Mouse (Mus musculus) midbrain, embryonic 15.5 days (tissue): ENCODE measurements around the gene Trim47. TPM values are rescaled to one million over a fixed set of nuclear protein-coding genes. Genes with fewer than 3 reads are reported as not detected.
A peak's percentile ranks its signal among the peaks of the same experiment; 100 is the strongest.
"Not testable (repeated sequence)": the region's sequence is repeated elsewhere in the genome, so short reads cannot be mapped to it uniquely, and the experiment has no call there.

Experiments used
- ATAC-seq: fragments of 200-750 bp; cut with Nextera tagmentation; replicated peaks from 2 replicates; pipeline ENCODE4 v1.8.0; 2017; ENCODE audit warnings: moderate TSS enrichment
- H3K27ac ChIP-seq: fragments of 300-500 bp; sonication (generic); 2 replicates; pipeline ENCODE4 v1.5.1; 2015; ENCODE audit warnings: mild to moderate bottlenecking, inconsistent platforms
- H3K27me3 ChIP-seq: fragments of 300-500 bp; sonication (generic); replicated peaks from 2 replicates; pipeline ENCODE4 v1.6.1; 2015; ENCODE audit warnings: inconsistent platforms
- H3K36me3 ChIP-seq: fragments of 300-500 bp; sonication (generic); replicated peaks from 2 replicates; pipeline ENCODE4 v1.6.1; 2015; ENCODE audit warnings: inconsistent platforms
- H3K4me1 ChIP-seq: fragments of 300-500 bp; sonication (generic); 2 replicates; pipeline ENCODE4 v1.6.1; 2015; ENCODE audit warnings: inconsistent platforms
- H3K4me2 ChIP-seq: fragments of 300-500 bp; sonication (generic); 2 replicates; pipeline ENCODE4 v1.6.1; 2015; ENCODE audit warnings: inconsistent platforms, mild to moderate bottlenecking, moderate library complexity
- H3K4me3 ChIP-seq: fragments of 300-500 bp; sonication (generic); 2 replicates; pipeline ENCODE4 v1.5.1; 2015; ENCODE audit warnings: mild to moderate bottlenecking, inconsistent platforms
- H3K9ac ChIP-seq: fragments of 300-500 bp; sonication (generic); 2 replicates; pipeline ENCODE4 v1.6.1; 2015; ENCODE audit warnings: mild to moderate bottlenecking, inconsistent platforms
- H3K9me3 ChIP-seq: fragments of 300-500 bp; sonication (generic); 2 replicates; pipeline ENCODE4 v1.6.1; 2016; ENCODE audit warnings: inconsistent platforms
- WGBS: fragments of 180-500 bp; shearing (Covaris S2); methylation state at CpG from one replicate; pipeline ENCODE4 v1.1.7; 2015; ENCODE audit warnings: mixed read lengths; 5-methylcytosine and 5-hydroxymethylcytosine counted together
- polyA plus RNA-seq: library from polyadenylated mRNA; unstranded; fragments of >200 nt; fragmentation: Nextera tagmentation; extraction: Ambion mirVana; gene quantifications from 2 replicates; pipeline ENCODE4 v1.2.1, GENCODE M21; 2015

Gene Trim47
- polyA plus RNA-seq, 1 experiment from 2014 or later = 10.5 TPM

DNA sequence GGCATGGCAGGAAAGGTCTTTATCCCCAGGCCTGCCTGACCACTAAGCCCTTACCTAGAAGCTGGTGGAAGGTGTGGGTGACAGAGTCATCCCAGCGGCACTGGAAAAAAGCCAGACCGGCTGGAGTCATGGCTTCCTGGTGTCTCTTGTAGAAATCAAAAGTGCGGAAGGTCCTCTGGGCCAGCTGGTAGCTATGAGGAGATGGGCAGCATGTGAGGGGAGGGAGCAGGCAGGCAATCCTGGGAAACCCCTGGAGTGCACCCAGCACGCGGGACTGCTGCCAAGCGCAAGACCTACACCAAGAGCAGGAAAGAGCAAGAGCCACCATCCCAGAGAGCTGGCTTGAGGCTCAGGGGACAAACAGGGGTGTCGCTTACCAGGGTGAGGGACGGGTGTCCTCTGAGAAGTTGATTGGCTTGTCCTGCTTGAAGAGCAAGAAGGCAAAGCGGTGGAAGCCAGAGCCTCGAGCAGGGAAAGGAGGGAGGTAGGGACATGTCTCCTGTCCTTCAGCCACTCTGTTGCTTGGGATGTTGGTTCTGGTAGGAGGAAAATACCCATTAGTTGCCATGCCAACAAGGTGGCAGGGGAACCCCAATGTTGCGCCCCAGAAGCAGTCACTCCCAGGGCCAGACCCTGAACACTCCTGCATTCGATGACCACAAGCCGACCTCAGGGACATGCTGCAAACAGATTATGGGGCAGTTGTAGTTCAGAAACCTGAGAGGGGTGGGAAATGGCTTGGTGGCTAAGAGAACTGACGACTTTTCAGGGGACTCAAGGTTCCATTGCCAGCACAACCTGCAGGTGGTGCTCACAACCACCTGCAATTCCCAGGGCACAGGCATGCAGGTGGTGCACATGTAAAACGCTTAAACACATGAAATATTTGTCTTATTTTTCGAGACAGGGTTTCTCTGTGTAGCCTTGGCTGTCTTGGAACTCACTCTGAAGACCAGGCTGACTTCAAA, 5.6 kb upstream of the Trim47 start:
- Histone ChIP-seq H3K4me2 (no peak overlapping the region), H3K4me1 (peaks cover 29% of the 10 kb centered on the region), H3K27me3 (no peaks in the 10 kb centered on the region), H3K27ac (no peak overlapping the region), H3K36me3 (peaks cover 5% of the 10 kb centered on the region; the same call in 1 of the 2 replicates), H3K4me3 (no peak overlapping the region), H3K9me3 (no peaks in the 10 kb centered on the region), H3K9ac (no peak overlapping the region)
- 87% methylated on average over 16 of the region's 16 CpGs for WGBS
- ATAC-seq = no peak

DNA sequence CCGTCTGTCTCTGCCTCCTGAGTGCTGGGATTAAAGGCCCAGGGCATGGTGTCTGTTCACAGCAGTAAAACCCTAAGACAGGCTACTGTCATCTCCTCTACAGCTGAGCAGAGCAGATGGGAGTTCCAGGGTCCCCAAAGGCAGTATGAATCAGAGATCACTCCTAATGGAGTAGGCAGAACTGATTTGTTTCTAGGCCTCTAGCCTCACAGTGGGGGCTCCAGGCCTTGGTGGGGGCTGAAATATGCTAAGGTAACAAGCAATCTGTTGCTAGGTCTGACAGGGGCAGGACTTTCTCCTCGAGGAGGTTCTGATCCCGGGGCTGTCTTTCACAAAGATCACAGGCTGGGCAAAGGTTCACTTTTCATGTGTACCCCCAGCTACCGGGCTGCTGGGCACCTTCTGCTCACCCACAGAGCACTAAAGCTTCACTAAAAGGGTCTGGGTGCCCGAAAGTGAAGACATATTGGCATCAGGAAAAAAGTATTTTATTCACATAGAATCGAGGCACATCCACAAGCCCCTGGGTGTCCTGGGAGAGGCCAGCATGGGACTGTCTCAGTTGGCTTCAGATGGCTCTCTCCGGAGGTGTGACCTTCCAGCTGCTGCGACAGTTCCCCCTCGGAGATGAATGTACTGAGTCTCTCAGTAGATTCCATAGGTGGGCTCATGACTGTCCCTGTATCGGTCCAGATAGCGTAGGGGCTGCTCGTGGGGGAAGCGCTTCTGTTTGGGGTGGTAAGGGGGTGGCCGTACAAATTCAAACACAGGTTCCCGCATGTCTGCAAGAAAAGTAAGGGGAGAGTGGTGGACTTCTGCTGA, 4.5 kb upstream of the Trim47 start:
- Histone ChIP-seq H3K27ac (peak overlapping the region; percentile 90), H3K9me3 (no peaks in the 10 kb centered on the region), H3K27me3 (no peaks in the 10 kb centered on the region), H3K9ac (peak overlapping the region; percentile 69), H3K4me2 (peak overlapping the region; percentile 62), H3K4me3 (peak overlapping the region; percentile 56), H3K4me1 (peaks cover 27% of the 10 kb centered on the region), H3K36me3 (peaks cover 5% of the 10 kb centered on the region; the same call in 1 of the 2 replicates)
- no peak for ATAC-seq
- 84% methylated on average over 15 of the region's 15 CpGs for WGBS

DNA sequence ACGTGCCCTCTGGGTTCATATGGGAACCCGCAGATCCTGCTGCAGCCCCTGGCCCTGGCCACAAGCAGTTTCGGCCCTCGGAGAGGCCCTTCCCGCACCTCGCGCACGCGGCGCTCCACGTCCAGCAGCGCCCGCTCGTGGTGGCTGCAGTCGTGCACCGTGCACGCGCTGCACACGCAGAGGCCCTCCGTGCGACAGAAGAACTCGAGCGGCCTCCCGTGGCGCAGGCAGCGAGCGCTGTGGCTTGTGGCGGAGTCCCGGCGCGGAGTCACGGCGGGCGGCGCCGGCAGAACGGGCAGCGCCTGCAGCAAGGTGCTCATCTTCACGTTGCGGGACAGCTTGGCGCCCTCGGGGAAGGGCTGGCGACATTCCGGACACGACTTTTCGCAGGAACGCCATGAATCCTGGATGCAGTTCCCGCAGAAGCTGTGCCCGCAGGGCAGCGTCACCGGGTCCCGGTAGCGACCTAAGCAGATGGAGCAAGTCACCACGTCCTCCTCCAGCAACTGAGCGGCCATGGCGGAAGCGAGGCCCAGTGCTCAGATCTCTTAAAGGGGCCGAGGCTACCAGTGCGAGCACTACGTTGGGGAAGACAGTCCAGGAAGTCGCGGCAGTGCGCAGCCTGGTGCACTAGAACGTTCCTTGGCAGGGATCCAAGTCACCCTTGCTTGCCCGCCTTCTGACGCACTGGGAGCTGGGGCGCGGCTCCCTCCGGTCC, 3.6 kb upstream of the Trim47 start, which contains the start of gene Trim65:
Trim65 (minus strand) TSS at position 641 of the 718 bp plus-strand sequence.
- peak; percentile 86 for ATAC-seq
- peak within 1 kb of the TSS; percentile 62 for H3K4me2 ChIP-seq
- under 1% methylated on average over 67 of the region's 69 CpGs for WGBS
- peaks cover 8% of the 10 kb centered on the region; the same call in 1 of the 2 replicates for H3K36me3 ChIP-seq
- H3K4me3 ChIP-seq = peak within 1 kb of the TSS; percentile 56
- peaks cover 27% of the 10 kb centered on the region for H3K4me1 ChIP-seq
- H3K9me3 ChIP-seq = no peaks in the 10 kb centered on the region
- no peaks in the 10 kb centered on the region for H3K27me3 ChIP-seq
- peak within 1 kb of the TSS; percentile 90 for H3K27ac ChIP-seq
- peak within 1 kb of the TSS; percentile 69 for H3K9ac ChIP-seq

DNA sequence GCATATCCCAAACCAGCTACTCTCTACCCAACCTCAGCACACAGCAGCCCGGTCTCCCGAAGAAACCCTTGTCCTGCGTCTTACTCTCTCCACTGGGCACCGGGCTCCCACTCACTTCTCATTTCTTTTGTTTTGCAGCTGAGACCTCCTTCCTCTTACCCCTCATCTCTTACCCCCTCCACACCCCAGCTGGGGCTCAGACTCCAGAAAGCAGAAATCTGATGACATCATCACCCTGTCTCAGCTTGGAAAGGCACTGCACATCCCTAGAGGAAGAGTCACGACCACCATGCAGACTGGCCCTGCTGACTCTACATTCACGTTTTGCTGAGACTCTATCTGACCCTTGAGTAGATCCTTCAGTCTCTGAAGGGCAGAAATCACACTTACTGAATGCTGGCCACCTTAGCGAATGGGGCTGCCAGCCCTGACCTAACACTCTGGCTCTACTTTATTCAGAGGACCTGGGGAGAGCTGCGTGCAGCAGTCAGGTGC, 3.0 kb upstream of the Trim47 start:
- 30% methylated on average over 8 of the region's 8 CpGs for WGBS
- peak; percentile 38; the same call in 1 of the 2 replicates for ATAC-seq
- H3K36me3 ChIP-seq = peaks cover 12% of the 10 kb centered on the region; the same call in 1 of the 2 replicates
- H3K27ac ChIP-seq = peak overlapping the region; percentile 90
- H3K27me3 ChIP-seq = no peaks in the 10 kb centered on the region
- peaks cover 27% of the 10 kb centered on the region for H3K4me1 ChIP-seq
- H3K9me3 ChIP-seq = no peaks in the 10 kb centered on the region
- H3K4me3 ChIP-seq = peak overlapping the region; percentile 56
- H3K4me2 ChIP-seq = peak overlapping the region; percentile 62
- peak overlapping the region; percentile 44 for H3K9ac ChIP-seq

DNA sequence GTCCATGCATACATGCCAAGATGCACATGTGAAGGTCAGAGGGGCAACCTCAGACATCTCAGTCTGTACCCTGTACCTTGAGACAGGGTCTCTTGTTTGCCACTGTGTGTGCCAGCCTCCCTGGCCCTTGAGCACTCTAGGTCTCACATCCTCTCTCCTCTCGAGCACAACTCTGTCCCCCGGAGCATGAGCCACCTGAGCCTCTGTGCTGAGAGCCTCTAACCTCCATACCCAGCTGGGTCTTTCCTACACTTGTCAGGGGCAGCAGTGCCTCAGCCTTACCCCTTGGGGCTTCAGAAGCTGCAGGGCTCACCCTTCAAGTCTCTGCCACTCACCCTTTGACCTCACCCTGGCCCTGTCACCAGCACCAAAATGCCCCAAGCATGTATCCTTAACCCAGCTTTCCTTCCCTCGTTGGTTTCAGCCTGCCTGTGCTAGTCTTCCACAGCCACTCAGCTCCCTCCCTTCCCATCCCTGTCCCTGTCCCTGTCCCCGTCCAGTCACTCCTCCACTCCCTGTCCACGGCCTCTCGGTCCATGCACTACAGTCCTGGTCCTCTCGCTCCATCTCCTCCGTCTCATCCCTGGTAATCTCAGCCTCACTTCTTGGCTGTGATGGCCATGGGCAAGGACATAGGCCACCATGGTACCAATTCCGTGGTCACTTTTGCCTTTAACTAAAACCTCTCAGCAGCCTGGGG, 2.2 kb upstream of the Trim47 start:
- Histone ChIP-seq H3K27me3 (no peaks in the 10 kb centered on the region), H3K4me1 (peaks cover 27% of the 10 kb centered on the region), H3K9me3 (no peaks in the 10 kb centered on the region), H3K4me2 (no peak overlapping the region), H3K36me3 (peaks cover 11% of the 10 kb centered on the region; the same call in 1 of the 2 replicates), H3K4me3 (no peak overlapping the region), H3K9ac (no peak overlapping the region), H3K27ac (no peak overlapping the region)
- ATAC-seq = no peak
- 82% methylated on average over 9 of the region's 9 CpGs for WGBS

DNA sequence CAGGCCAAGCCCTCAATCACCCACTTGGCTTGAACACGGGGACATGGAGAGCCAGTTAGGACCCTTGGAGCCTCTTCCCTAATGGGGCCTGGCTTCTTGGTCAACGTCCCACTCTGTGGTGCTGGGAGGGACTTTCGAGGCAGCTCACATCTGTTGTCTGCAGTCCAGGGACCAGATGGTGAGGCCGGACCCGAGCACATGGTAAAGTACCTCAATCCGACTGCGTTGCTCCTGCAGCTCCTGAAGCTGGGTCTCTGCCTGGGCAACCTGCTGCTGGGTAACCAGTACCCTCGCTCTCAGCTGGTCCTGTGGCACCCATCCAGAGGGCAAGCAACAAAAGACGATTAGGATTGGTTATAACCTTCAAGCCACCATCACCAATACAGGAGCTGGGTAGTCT, 976 bp upstream of the Trim47 start:
- WGBS = 73% methylated on average over 9 of the region's 9 CpGs
- Histone ChIP-seq H3K4me1 (peaks cover 27% of the 10 kb centered on the region), H3K9ac (no peak overlapping the region), H3K27ac (no peak overlapping the region), H3K27me3 (no peaks in the 10 kb centered on the region), H3K36me3 (peaks cover 7% of the 10 kb centered on the region; the same call in 1 of the 2 replicates), H3K9me3 (no peaks in the 10 kb centered on the region), H3K4me3 (no peak overlapping the region), H3K4me2 (no peak overlapping the region)
- ATAC-seq = no peak

DNA sequence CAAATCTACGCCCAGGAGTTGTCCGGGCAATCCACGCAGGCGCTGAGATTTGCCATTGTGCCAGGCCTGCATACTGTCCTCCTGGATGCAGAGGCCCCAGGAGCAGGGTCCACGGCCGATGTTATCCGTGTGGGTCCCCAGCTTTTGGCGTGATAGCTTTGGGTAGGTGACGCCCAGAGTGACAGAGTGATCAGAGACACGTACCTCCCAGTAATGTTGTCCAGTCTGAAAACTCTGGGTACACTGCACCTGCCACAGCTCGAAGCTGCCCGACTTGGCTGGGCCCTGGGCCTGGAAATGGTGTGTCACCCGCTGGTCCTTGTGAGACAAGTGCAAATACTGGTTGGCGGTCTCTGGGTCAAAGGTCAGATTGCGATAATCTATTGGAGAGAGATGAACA, 749 bp downstream of the Trim47 start:
- H3K4me3 ChIP-seq = no peak overlapping the region
- peaks cover 20% of the 10 kb centered on the region for H3K4me1 ChIP-seq
- H3K9me3 ChIP-seq = no peaks in the 10 kb centered on the region
- H3K9ac ChIP-seq = no peak overlapping the region
- H3K27ac ChIP-seq = no peak overlapping the region
- no peaks in the 10 kb centered on the region for H3K27me3 ChIP-seq
- ATAC-seq = no peak
- WGBS = 94% methylated on average over 15 of the region's 15 CpGs
- H3K36me3 ChIP-seq = peaks cover 7% of the 10 kb centered on the region; the same call in 1 of the 2 replicates
- H3K4me2 ChIP-seq = no peak overlapping the region

DNA sequence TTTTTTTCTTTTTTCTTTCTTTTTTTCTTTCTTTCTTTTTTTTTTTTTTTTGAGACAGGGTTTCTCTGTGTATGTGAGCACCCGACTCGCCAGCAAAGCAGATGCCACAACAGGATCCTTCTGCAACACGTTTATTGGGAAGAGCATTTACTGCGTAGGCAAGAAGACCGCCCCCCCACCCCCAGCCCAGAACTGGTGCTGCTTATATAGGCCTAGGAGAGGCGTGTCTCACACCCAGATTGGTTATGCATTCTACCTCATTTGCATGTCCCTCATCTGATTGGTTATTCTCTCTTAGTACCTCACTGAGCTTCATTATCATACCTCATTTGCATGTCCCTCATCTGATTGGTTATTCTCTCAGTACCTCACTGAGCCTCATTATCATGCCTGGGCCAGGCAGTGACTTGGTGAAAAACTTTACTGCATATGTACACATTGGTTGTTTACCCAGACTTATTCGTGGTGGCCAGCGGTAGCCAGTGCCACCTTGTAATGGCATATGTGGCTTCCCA, 5.2 kb downstream of the Trim47 start:
- H3K9me3 ChIP-seq, H3K4me3 ChIP-seq, ATAC-seq, H3K27me3 ChIP-seq, H3K4me2 ChIP-seq, H3K27ac ChIP-seq, H3K36me3 ChIP-seq, H3K9ac ChIP-seq, H3K4me1 ChIP-seq: not testable (repeated sequence)
- 95% methylated on average over 8 of the region's 8 CpGs for WGBS

DNA sequence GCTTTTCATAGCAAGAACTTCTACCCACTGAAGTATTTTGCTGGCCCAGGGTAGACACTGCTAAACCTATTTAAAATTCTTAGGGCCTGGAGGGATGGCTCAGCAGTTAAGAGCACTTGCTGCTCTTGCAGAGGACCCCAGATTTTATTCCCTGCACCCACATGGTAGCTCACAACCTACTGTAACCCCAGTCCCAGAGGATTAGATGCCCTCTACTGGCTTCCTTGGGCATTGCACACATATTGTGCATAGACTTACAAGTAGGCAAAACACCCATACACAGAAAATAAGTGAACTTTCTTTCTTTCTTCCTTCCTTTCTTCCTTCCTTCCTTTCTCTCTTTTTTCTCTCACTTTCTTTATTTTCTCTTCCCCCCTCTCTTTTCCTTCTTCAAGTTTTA, 9.2 kb downstream of the Trim47 start:
- H3K27me3 ChIP-seq = no peaks in the 10 kb centered on the region
- H3K36me3 ChIP-seq = no peaks in the 10 kb centered on the region
- H3K9ac ChIP-seq = no peak overlapping the region
- H3K4me2 ChIP-seq = no peak overlapping the region
- H3K4me3 ChIP-seq = no peak overlapping the region
- no peak for ATAC-seq
- H3K4me1 ChIP-seq = no peaks in the 10 kb centered on the region
- H3K27ac ChIP-seq = no peak overlapping the region
- no peaks in the 10 kb centered on the region for H3K9me3 ChIP-seq

DNA sequence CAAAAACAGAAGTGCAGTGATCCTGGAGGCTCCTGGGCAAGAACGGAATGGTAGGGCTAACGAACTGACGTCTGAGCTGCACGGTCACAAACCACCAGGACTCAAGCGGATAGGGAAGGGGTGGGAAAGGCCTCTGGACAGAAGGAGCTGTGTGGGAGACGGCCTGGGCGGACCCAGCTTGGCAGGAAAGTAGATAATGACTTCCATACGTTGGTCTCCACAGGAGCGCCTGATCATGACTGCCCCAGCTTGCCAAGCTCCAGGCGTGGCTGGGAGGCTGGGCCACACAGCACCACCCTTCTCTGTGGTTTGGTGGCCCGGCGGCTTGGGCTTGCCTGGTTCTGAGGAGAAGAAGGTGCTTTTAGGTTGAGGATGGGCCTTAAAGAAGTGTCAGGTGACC, 9.8 kb downstream of the Trim47 start:
- Histone ChIP-seq H3K9ac (no peak overlapping the region), H3K4me1 (no peaks in the 10 kb centered on the region), H3K4me3 (no peak overlapping the region), H3K4me2 (no peak overlapping the region), H3K9me3 (no peaks in the 10 kb centered on the region), H3K36me3 (no peaks in the 10 kb centered on the region), H3K27me3 (peaks cover under 1% of the 10 kb centered on the region; the same call in 1 of the 2 replicates), H3K27ac (no peak overlapping the region)
- ATAC-seq = no peak
- 82% methylated on average over 12 of the region's 12 CpGs for WGBS

DNA sequence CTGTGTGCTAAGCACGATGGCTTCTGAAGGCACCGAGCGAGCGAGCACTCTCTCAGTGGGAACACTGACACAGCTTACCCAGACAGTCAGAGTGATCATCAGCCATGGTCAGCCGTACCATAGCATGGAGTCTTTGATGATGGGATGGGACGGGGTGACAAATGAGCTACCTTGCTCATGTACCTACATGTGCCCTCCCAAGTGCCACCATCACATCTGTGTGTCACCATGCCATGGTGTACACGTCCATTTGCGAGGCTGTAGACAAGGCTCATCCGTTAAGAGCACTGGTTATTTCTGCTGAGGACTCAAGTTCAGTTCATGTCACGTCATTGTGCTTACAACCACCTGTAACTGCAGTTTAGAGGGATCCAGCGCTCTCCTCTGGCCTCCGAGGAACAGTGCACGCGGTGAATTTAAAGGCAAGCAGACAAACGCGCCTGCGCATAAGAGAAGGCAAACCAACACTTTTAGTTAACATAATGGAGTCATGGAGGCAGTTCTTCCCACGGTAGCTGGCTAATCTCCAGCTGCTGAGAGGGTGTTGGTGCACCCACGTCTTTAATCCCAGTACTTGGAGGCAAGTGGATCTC, 15.3 kb downstream of the Trim47 start:
- Histone ChIP-seq H3K27me3 (peaks cover 53% of the 10 kb centered on the region), H3K9ac (no peak overlapping the region), H3K4me1 (peaks cover 26% of the 10 kb centered on the region), H3K4me3 (no peak overlapping the region), H3K4me2 (no peak overlapping the region), H3K9me3 (no peaks in the 10 kb centered on the region), H3K27ac (no peak overlapping the region), H3K36me3 (no peaks in the 10 kb centered on the region)
- 81% methylated on average over 19 of the region's 19 CpGs for WGBS
- ATAC-seq = no peak
